Mouse (Mus musculus): ENCODE measurements around the gene D430019H16Rik. TPM values are rescaled to one million over a fixed set of nuclear protein-coding genes. Genes with fewer than 3 reads are reported as not detected.

D430019H16Rik gene
- polyA plus RNA-seq, 1 experiment from 2014 or later: 1.4 TPM

DNA sequence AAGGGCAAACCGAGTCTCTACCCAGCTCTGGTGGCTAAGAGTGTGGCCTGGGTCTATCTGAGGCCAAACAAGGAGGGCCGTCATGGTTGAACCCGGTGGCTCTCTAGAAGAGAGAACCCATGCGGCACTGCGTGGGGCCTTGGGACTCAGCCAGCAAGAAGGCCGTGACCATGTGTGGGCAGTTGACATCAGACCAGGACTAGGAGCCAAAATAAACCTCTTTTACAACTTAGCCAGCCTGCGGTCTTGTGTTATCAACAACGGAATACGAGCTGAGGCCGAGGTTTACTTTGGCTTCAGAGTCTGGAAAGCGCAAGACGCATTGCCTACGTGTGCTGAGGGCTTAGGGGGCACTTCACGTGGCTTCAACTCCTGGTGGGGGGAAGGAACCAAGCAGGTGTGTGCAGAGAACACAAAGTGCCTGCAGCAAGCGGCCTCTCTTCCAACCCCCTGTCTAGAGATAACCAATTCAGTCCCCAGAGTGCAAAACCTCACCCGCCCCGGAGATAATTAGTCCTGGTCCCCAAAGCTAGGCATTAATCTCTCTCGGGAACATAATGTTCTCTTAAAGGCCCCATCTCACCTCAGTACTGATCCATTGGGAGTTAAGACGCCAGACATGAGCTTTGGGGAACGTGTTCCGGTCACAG, 63.5 kb downstream of the D430019H16Rik start:
- 70% methylated on average over 21 of the region's 21 CpGs for WGBS (ENCODE audit: insufficient replicate concordance)
- ATAC-seq (replicated peaks; ENCODE audit: insufficient number of reproducible peaks, low FRiP score, low TSS enrichment): 0 out of 2 replicates have a peak, but pooled peaks have one; percentile 36

DNA sequence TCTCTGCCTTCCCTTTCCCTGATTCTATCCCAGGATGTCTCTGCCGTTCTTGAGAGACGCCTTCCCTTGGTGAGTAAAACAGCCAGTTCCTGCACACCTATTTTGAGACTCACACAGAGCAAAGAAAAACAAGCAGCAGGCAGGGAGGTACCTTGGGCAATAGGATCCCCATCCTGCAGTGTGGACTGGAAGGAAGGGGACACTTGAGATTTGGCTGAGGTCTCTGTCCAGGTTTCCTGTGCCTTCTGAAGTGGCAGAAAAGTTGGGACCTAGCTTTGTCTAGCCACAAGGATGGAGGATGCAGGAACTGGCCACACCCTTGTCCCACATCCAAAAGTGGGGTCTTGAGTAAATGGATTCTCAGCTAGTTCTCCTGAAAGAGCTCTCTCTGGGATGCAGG, 66.2 kb downstream of the D430019H16Rik start:
- no peak overlapping the region for H3K4me2 ChIP-seq
- H3K9me3 ChIP-seq (replicated peaks; ENCODE audit: control insufficient read depth, low read length): no peaks in the 10 kb centered on the region
- H3K9ac ChIP-seq (ENCODE audit: low read depth, low read length): no peak overlapping the region
- H3K27me3 ChIP-seq (ENCODE audit: control insufficient read depth, insufficient read depth, low read length): no peaks in the 10 kb centered on the region
- H3K4me3 ChIP-seq (ENCODE audit: low read depth, low read length): no peak overlapping the region
- ATAC-seq (replicated peaks; ENCODE audit: insufficient number of reproducible peaks, low FRiP score, low TSS enrichment): no peak
- H3K4me1 ChIP-seq (ENCODE audit: control insufficient read depth, insufficient read depth, low read length): peaks cover 12% of the 10 kb centered on the region
- no peaks in the 10 kb centered on the region for H3K36me3 ChIP-seq (ENCODE audit: control insufficient read depth, insufficient read depth, low read length)
- WGBS (ENCODE audit: insufficient replicate concordance): 74% methylated on average over 2 of the region's 2 CpGs
- H3K27ac ChIP-seq (ENCODE audit: low read depth, low read length): no peak overlapping the region

More for the DNA sequence above, 63.5 kb downstream of the D430019H16Rik start:
- Histone ChIP-seq H3K27me3 (ENCODE audit: control insufficient read depth, insufficient read depth, low read length) (no peaks in the 10 kb centered on the region), H3K9me3 (replicated peaks; ENCODE audit: control insufficient read depth, low read length) (no peaks in the 10 kb centered on the region), H3K4me1 (ENCODE audit: control insufficient read depth, insufficient read depth, low read length) (peaks cover 13% of the 10 kb centered on the region), H3K36me3 (ENCODE audit: control insufficient read depth, insufficient read depth, low read length) (no peaks in the 10 kb centered on the region), H3K4me2 (no peak overlapping the region), H3K9ac (ENCODE audit: low read depth, low read length) (no peak overlapping the region), H3K27ac (ENCODE audit: low read depth, low read length) (no peak overlapping the region), H3K4me3 (ENCODE audit: low read depth, low read length) (no peak overlapping the region)

DNA sequence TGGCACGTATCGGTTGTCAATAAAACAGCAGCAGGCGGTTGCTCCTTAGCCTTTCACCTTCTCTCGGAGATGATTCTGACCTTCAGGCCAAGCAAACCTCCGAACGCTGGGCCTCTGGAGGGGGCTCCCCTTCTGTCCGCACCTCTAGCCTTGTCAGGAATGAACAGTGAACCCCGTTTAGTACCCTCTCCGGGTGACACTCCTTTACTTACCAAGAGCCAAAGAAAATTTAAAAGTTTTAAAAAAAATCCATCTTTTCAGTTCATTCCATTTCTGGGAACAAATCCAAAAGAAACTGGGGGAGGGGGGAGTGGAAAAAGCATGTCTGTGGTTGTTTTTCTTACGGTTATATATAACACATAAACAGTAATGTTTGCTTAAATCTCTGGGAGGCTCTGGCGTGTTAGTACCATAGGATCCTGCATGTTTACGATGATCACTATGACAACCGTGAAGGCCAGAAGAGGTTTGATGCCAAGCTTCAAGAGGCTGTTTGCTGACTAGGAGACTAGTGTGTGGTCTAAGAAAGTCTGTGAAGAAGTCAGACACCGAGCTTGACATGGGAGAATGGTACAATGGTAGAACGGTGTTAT, 67.6 kb downstream of the D430019H16Rik start:
- 64% methylated on average over 15 of the region's 15 CpGs for WGBS (ENCODE audit: insufficient replicate concordance)
- Histone ChIP-seq H3K27ac (ENCODE audit: low read depth, low read length) (no peak overlapping the region), H3K9ac (ENCODE audit: low read depth, low read length) (no peak overlapping the region), H3K27me3 (ENCODE audit: control insufficient read depth, insufficient read depth, low read length) (no peaks in the 10 kb centered on the region), H3K4me1 (ENCODE audit: control insufficient read depth, insufficient read depth, low read length) (peaks cover 12% of the 10 kb centered on the region), H3K36me3 (ENCODE audit: control insufficient read depth, insufficient read depth, low read length) (no peaks in the 10 kb centered on the region), H3K4me2 (no peak overlapping the region), H3K9me3 (replicated peaks; ENCODE audit: control insufficient read depth, low read length) (no peaks in the 10 kb centered on the region), H3K4me3 (ENCODE audit: low read depth, low read length) (no peak overlapping the region)
- no peak for ATAC-seq (replicated peaks; ENCODE audit: insufficient number of reproducible peaks, low FRiP score, low TSS enrichment)

DNA sequence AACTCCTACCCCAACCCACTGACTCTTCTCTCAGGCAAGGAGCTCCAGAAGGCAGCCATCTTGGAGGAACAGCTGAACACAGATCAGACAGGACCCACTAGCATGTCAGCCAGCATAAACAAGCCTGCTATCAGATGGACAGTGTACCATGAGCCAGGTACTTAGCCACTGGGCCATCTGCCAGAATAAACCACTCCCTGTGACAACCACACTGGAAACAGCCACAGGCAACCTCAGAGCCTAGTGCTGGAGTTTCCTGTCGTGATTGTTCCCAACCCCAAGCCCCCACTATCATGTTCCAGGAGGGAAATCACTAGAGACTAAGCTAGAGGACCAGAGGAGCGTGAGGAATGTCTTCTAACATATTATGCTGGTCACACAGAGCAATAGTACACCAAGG, 70.1 kb downstream of the D430019H16Rik start:
- Histone ChIP-seq H3K4me2 (no peak overlapping the region), H3K9ac (ENCODE audit: low read depth, low read length) (no peak overlapping the region), H3K4me3 (ENCODE audit: low read depth, low read length) (no peak overlapping the region), H3K4me1 (ENCODE audit: control insufficient read depth, insufficient read depth, low read length) (peaks cover 12% of the 10 kb centered on the region), H3K36me3 (ENCODE audit: control insufficient read depth, insufficient read depth, low read length) (no peaks in the 10 kb centered on the region), H3K27ac (ENCODE audit: low read depth, low read length) (no peak overlapping the region), H3K27me3 (ENCODE audit: control insufficient read depth, insufficient read depth, low read length) (no peaks in the 10 kb centered on the region), H3K9me3 (replicated peaks; ENCODE audit: control insufficient read depth, low read length) (no peaks in the 10 kb centered on the region)
- WGBS (ENCODE audit: insufficient replicate concordance): 46% methylated on average over 2 of the region's 2 CpGs
- ATAC-seq (replicated peaks; ENCODE audit: insufficient number of reproducible peaks, low FRiP score, low TSS enrichment): no peak

DNA sequence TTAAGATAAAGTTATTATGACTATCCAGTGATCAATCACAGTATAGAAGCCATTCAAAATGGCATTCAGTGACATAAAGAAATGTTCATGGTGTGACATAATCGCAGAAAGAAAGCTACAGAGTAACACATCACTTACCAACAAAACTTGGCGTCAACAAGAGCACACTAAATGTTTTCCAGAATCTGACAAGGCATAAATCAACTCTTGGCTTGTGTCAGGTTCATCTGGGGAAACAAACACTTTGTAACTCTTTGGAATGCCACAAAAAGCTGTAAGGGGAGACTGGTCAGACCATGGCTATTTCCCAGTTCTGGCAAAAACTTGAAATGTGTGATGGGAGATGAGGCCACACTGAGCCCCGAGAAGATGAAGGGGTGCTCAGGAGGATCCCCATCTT, 72.5 kb downstream of the D430019H16Rik start:
- H3K27me3 ChIP-seq (ENCODE audit: control insufficient read depth, insufficient read depth, low read length): no peaks in the 10 kb centered on the region
- no peak overlapping the region for H3K4me2 ChIP-seq
- H3K4me3 ChIP-seq (ENCODE audit: low read depth, low read length): no peak overlapping the region
- WGBS (ENCODE audit: insufficient replicate concordance): 77% methylated on average over 3 of the region's 3 CpGs
- no peak overlapping the region for H3K27ac ChIP-seq (ENCODE audit: low read depth, low read length)
- no peak overlapping the region for H3K9ac ChIP-seq (ENCODE audit: low read depth, low read length)
- H3K36me3 ChIP-seq (ENCODE audit: control insufficient read depth, insufficient read depth, low read length): no peaks in the 10 kb centered on the region
- ATAC-seq (replicated peaks; ENCODE audit: insufficient number of reproducible peaks, low FRiP score, low TSS enrichment): no peak
- no peaks in the 10 kb centered on the region for H3K4me1 ChIP-seq (ENCODE audit: control insufficient read depth, insufficient read depth, low read length)
- H3K9me3 ChIP-seq (replicated peaks; ENCODE audit: control insufficient read depth, low read length): no peaks in the 10 kb centered on the region

DNA sequence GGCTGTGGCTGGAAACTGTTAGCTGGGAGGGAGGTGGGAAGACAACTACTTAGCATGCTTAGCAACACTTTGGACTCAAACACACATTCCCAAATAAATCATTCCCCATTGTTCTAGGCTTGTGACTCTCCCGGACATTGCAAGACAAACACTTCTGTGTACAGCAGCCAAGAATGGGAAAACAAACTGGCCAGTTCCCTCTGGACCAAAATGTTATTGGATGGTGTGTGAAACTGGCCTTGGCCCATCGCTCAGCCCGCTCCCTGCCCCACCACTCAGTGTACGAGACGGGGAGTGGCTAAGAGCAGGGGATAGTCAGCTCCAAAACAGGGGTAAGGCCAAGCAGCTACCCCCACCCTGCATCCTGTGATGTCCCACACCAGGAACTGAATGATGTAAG, 73.2 kb downstream of the D430019H16Rik start:
- Histone ChIP-seq H3K36me3 (ENCODE audit: control insufficient read depth, insufficient read depth, low read length) (no peaks in the 10 kb centered on the region), H3K4me3 (ENCODE audit: low read depth, low read length) (no peak overlapping the region), H3K9ac (ENCODE audit: low read depth, low read length) (no peak overlapping the region), H3K4me1 (ENCODE audit: control insufficient read depth, insufficient read depth, low read length) (no peaks in the 10 kb centered on the region), H3K27ac (ENCODE audit: low read depth, low read length) (no peak overlapping the region), H3K27me3 (ENCODE audit: control insufficient read depth, insufficient read depth, low read length) (no peaks in the 10 kb centered on the region), H3K9me3 (replicated peaks; ENCODE audit: control insufficient read depth, low read length) (no peaks in the 10 kb centered on the region), H3K4me2 (no peak overlapping the region)
- WGBS (ENCODE audit: insufficient replicate concordance): 78% methylated on average over 5 of the region's 5 CpGs
- no peak for ATAC-seq (replicated peaks; ENCODE audit: insufficient number of reproducible peaks, low FRiP score, low TSS enrichment)

DNA sequence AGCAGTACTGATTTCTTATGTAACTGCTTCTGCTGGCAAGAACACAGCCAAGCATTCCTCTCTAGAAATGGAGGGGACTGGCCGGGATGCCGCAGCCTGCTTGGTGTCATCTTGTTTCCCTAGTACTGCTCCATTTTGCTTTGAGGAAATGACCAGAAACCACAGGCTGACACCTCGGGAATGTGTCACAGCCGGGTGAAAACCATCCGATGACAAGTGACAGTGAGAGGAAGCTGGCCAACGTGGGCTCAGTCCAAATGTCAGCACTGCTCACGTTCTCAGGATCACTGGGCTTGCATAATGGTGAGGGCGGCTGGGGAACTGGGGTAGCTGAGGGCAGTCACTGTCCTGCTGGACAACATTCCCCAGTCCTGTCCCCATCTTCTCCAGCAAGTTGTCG, 75.9 kb downstream of the D430019H16Rik start:
- no peak for ATAC-seq (replicated peaks; ENCODE audit: insufficient number of reproducible peaks, low FRiP score, low TSS enrichment)
- Histone ChIP-seq H3K4me1 (ENCODE audit: control insufficient read depth, insufficient read depth, low read length) (no peaks in the 10 kb centered on the region), H3K4me2 (no peak overlapping the region), H3K36me3 (ENCODE audit: control insufficient read depth, insufficient read depth, low read length) (no peaks in the 10 kb centered on the region), H3K9ac (ENCODE audit: low read depth, low read length) (no peak overlapping the region), H3K27me3 (ENCODE audit: control insufficient read depth, insufficient read depth, low read length) (no peaks in the 10 kb centered on the region), H3K27ac (ENCODE audit: low read depth, low read length) (no peak overlapping the region), H3K9me3 (replicated peaks; ENCODE audit: control insufficient read depth, low read length) (no peaks in the 10 kb centered on the region), H3K4me3 (ENCODE audit: low read depth, low read length) (no peak overlapping the region)
- 40% methylated on average over 9 of the region's 9 CpGs for WGBS (ENCODE audit: insufficient replicate concordance)

DNA sequence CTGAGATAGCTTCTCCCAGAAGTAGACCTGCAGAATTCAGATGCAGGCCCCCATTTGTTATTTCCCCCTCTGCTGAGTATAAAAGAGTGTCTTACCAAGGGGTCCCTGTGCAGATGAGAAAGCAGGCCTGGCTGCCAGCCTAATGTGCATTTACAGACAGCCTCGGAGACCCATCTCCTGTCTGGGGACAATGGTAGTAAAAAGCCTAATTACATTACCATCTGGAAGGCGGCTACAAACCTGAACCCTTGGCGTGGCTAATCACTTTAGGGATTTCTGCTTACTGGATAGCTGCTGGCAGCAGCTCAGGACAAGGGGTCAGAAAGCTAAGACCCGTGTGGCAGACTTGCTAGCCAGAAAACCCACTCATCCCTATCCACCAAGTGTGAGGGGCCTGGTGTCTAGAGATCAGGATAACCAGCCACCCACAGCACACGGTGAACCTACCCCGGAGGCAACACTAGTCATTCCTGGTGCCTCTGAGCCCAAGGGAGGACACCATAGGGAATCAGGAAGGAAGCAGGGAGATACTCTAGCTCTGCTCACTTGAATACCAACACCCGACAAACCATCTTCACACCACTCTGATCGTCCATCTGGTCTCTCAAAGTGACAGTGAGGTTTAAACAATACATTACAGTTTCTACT, 78.2 kb downstream of the D430019H16Rik start:
- Histone ChIP-seq H3K4me1 (ENCODE audit: control insufficient read depth, insufficient read depth, low read length) (peaks cover 6% of the 10 kb centered on the region; the same call in 1 of the 2 replicates), H3K27ac (ENCODE audit: low read depth, low read length) (no peak overlapping the region), H3K27me3 (ENCODE audit: control insufficient read depth, insufficient read depth, low read length) (no peaks in the 10 kb centered on the region; the same call in 1 of the 2 replicates), H3K36me3 (ENCODE audit: control insufficient read depth, insufficient read depth, low read length) (no peaks in the 10 kb centered on the region), H3K4me3 (ENCODE audit: low read depth, low read length) (no peak overlapping the region), H3K4me2 (no peak overlapping the region), H3K9ac (ENCODE audit: low read depth, low read length) (no peak overlapping the region), H3K9me3 (replicated peaks; ENCODE audit: control insufficient read depth, low read length) (no peaks in the 10 kb centered on the region)
- no peak for ATAC-seq (replicated peaks; ENCODE audit: insufficient number of reproducible peaks, low FRiP score, low TSS enrichment)
- WGBS (ENCODE audit: insufficient replicate concordance): 62% methylated on average over 8 of the region's 8 CpGs
